Mouse (Mus musculus) liver, embryonic 14.5 days (tissue): Measurements from ENCODE around the gene H2afj. TPM values are rescaled to one million over a fixed set of nuclear protein-coding genes. Genes with fewer than 3 reads are reported as not detected.

Experiments
- ATAC-seq: fragments of 200-750 bp; cut with Nextera tagmentation; 2 replicates; pipeline ENCODE4 v1.8.0; 2017; ENCODE audit warnings: moderate number of reproducible peaks, mild to moderate bottlenecking, moderate library complexity; ENCODE audit not compliant: insufficient read depth
- DNase-seq, 3 experiments: peaks; one replicate each; pipeline ENCODE4 v3.0.0-alpha.2; 2012 to 2013; ENCODE audit warnings: low read depth in 3 of 3, low spot score in 3 of 3
- H3K27ac ChIP-seq: fragments of 300-500 bp; sonication (generic); 2 replicates; pipeline ENCODE4 v1.5.1; 2014; ENCODE audit warnings: moderate library complexity, mild to moderate bottlenecking, control low read depth, inconsistent platforms
- H3K27me3 ChIP-seq: fragments of 300-500 bp; sonication (generic); 2 replicates; pipeline ENCODE4 v1.6.1; 2014; ENCODE audit warnings: mild to moderate bottlenecking, low read length, moderate library complexity; ENCODE audit not compliant: control insufficient read depth, insufficient read depth
- H3K36me3 ChIP-seq: fragments of 300-500 bp; sonication (generic); replicated peaks from 2 replicates; pipeline ENCODE4 v1.6.1; 2014; ENCODE audit warnings: low read depth; ENCODE audit not compliant: control insufficient read depth, insufficient read depth
- H3K4me1 ChIP-seq, 2 experiments: fragments of 200-500 bp in 1 of 2; fragments of 300-500 bp in 1 of 2; sonication (generic) in 1 of 2; replicated peaks; 2 replicates each; pipeline ENCODE4 v1.6.1; 2012 to 2014; ENCODE audit warnings: antibody characterized with exemption in 1 of 2, inconsistent platforms in 1 of 2, low read length in 1 of 2; ENCODE audit not compliant: control insufficient read depth in 2 of 2, insufficient read depth in 2 of 2
- H3K4me2 ChIP-seq: fragments of 300-500 bp; sonication (generic); 2 replicates; pipeline ENCODE4 v1.6.1; 2014; ENCODE audit warnings: low read depth, mild to moderate bottlenecking, control low read depth, moderate library complexity
- H3K4me3 ChIP-seq, 2 experiments: fragments of 200-500 bp in 1 of 2; fragments of 300-500 bp in 1 of 2; sonication (generic) in 1 of 2; 2 replicates each; pipeline ENCODE4 v1.5.1; 2012 to 2014; ENCODE audit warnings: low read depth in 2 of 2, low read length in 2 of 2, mild to moderate bottlenecking in 2 of 2, control low read depth in 1 of 2, inconsistent platforms in 1 of 2, moderate library complexity in 1 of 2; ENCODE audit not compliant: insufficient read depth in 1 of 2
- H3K9ac ChIP-seq: fragments of 300-500 bp; sonication (generic); replicated peaks from 2 replicates; pipeline ENCODE4 v1.6.1; 2014; ENCODE audit warnings: mild to moderate bottlenecking, control low read depth, moderate library complexity
- H3K9me3 ChIP-seq: fragments of 300-500 bp; sonication (generic); 2 replicates; pipeline ENCODE4 v1.6.1; 2016; ENCODE audit warnings: low read length, mixed read lengths; ENCODE audit not compliant: control insufficient read depth
- CTCF ChIP-seq: IDR thresholded peaks from 2 replicates; pipeline ENCODE4 v1.5.1; 2016; ENCODE audit warnings: antibody characterized with exemption, low read depth, control low read depth
- EP300 ChIP-seq: IDR thresholded peaks from 2 replicates; pipeline ENCODE4 v1.6.1; 2016; ENCODE audit warnings: antibody characterized with exemption, low read depth
- WGBS: fragments of 180-500 bp; shearing (Covaris S2); extraction: QIAGEN DNeasy Blood & Tissue Kit; methylation state at CpG from one replicate; pipeline ENCODE4 v1.1.7; 2014; ENCODE audit not compliant: insufficient replicate concordance; 5-methylcytosine and 5-hydroxymethylcytosine counted together
- polyA plus RNA-seq, 2 experiments: library from polyadenylated mRNA; depleted of rRNA in 1 of 2; stranded (reverse) in 1 of 2; unstranded in 1 of 2; fragments of >200 nt; fragmentation: Nextera tagmentation in 1 of 2; extraction: Ambion mirVana in 1 of 2; gene quantifications; 2 replicates each; pipeline versions ENCODE4 v1.2.1 to v1.2.3; 2012 to 2014

Gene H2afj
- polyA plus RNA-seq, 2 experiments = 112 to 133 TPM

GRCm38 (mm10) chr6:136817549-136817948 is 9.5 kb downstream of the H2afj start:
- no peak overlapping the region for H3K9ac ChIP-seq
- ATAC-seq (no peak), DNase-seq (no peak)
- no peaks in the 10 kb centered on the region for H3K9me3 ChIP-seq
- H3K27me3 ChIP-seq = no peaks in the 10 kb centered on the region
- H3K36me3 ChIP-seq = peaks cover 95% of the 10 kb centered on the region
- H3K27ac ChIP-seq = no peak overlapping the region
- TF ChIP-seq EP300 (no peak), CTCF (no peak)
- H3K4me2 ChIP-seq = no peak overlapping the region
- H3K4me1 ChIP-seq = no peaks in the 10 kb centered on the region
- H3K4me3 ChIP-seq = no peak overlapping the region
- WGBS = 88% methylated on average over 3 of the region's 3 CpGs

- TF ChIP-seq EP300 (no peak), CTCF (no peak)
- 0 out of 2 replicates have a peak, but pooled peaks have one; percentile 16 for ATAC-seq
- Histone ChIP-seq H3K9me3 (no peaks in the 10 kb centered on the region), H3K9ac (no peak overlapping the region), H3K4me1 (no peaks in the 10 kb centered on the region), H3K4me2 (no peak overlapping the region), H3K27ac (no peak overlapping the region), H3K27me3 (no peaks in the 10 kb centered on the region), H3K36me3 (peaks cover 94% of the 10 kb centered on the region), H3K4me3 (no peak overlapping the region)
- no peak for DNase-seq
- WGBS = 94% methylated on average over 21 of the region's 21 CpGs
Observed at GRCm38 (mm10) chr6:136820381-136820780, 12.3 kb downstream of the H2afj start.

GRCm38 (mm10) chr6:136821086-136821485 is 13.0 kb downstream of the H2afj start:
- no peak overlapping the region for H3K4me3 ChIP-seq
- H3K27me3 ChIP-seq = no peaks in the 10 kb centered on the region
- WGBS = 91% methylated on average over 18 of the region's 18 CpGs
- H3K4me2 ChIP-seq = no peak overlapping the region
- no peaks in the 10 kb centered on the region for H3K9me3 ChIP-seq
- ATAC-seq = peak; percentile 17; the same call in 1 of the 2 replicates
- no peak for DNase-seq
- H3K9ac ChIP-seq = no peak overlapping the region
- peaks cover 92% of the 10 kb centered on the region for H3K36me3 ChIP-seq
- no peak overlapping the region for H3K27ac ChIP-seq
- H3K4me1 ChIP-seq = no peaks in the 10 kb centered on the region
- TF ChIP-seq EP300 (no peak), CTCF (no peak)

GRCm38 (mm10) chr6:136824987-136825386 is 16.9 kb downstream of the H2afj start:
- Histone ChIP-seq H3K4me1 (peaks cover 5 to 9% of the 10 kb centered on the region in 2 experiments), H3K9ac (no peak overlapping the region), H3K36me3 (peaks cover 54% of the 10 kb centered on the region), H3K9me3 (no peaks in the 10 kb centered on the region), H3K27ac (no peak overlapping the region), H3K4me2 (no peak overlapping the region), H3K4me3 (no peak overlapping the region), H3K27me3 (no peaks in the 10 kb centered on the region)
- DNase-seq (no peak), ATAC-seq (no peak)
- no peak for TF ChIP-seq EP300
- TF ChIP-seq CTCF = no peak
- 92% methylated on average over 8 of the region's 8 CpGs for WGBS

- H3K9me3 ChIP-seq = no peaks in the 10 kb centered on the region
- WGBS = 5% methylated on average over 7 of the region's 7 CpGs
- H3K27me3 ChIP-seq = no peaks in the 10 kb centered on the region
- H3K4me2 ChIP-seq = peak overlapping the region; percentile 91
- no peak for DNase-seq
- peaks cover 5 to 9% of the 10 kb centered on the region in 2 experiments for H3K4me1 ChIP-seq
- H3K27ac ChIP-seq = peak overlapping the region; percentile 67
- ATAC-seq = no peak
- TF ChIP-seq EP300 (no peak), CTCF (no peak)
- H3K4me3 ChIP-seq = peak overlapping the region; percentile 84 to 98
- peak overlapping the region; percentile 99 for H3K9ac ChIP-seq
- peaks cover 33% of the 10 kb centered on the region for H3K36me3 ChIP-seq
Observed at GRCm38 (mm10) chr6:136827116-136827515, 19.1 kb downstream of the H2afj start.
